Mouse (Mus musculus) layer of hippocampus, adult 18-20 months (tissue): ENCODE measurements at regions not wholly inside any gene's neighbourhood (a gene's known extent, or its start where the extent isn't known, plus 50 kb on each side); places are given as distances from the start of the nearest gene placed in this dataset.
"Not testable (repeated sequence)": the region's sequence is repeated elsewhere in the genome, so short reads cannot be mapped to it uniquely, and the experiment has no call there.

Experiments used
- DNase-seq, 2 experiments: peaks; one replicate each; pipeline ENCODE4 v3.0.0; 2022; ENCODE audit warnings: low spot score in 2 of 2

- not testable (repeated sequence) for DNase-seq
These were observed 112.3 kb downstream of the Nus1 start for GRCm38 (mm10) chr10:52529661-52530060.

- no peak for DNase-seq
These were observed 113.5 kb downstream of the Nus1 start for GRCm38 (mm10) chr10:52530846-52531245.

GRCm38 (mm10) chr10:52533278-52533892 is 116.0 kb downstream of the Nus1 start:
- no peak for DNase-seq

- DNase-seq = peak in 1 of 2 experiments; percentile 43
These were observed 116.5 kb downstream of the Nus1 start for GRCm38 (mm10) chr10:52533893-52534287.

GRCm38 (mm10) chr10:52545566-52545965 is 128.2 kb downstream of the Nus1 start:
- DNase-seq = no peak

GRCm38 (mm10) chr10:52577383-52577782 is 113.0 kb upstream of the Slc35f1 start:
- DNase-seq = no peak

GRCm38 (mm10) chr10:52577795-52578194 is 112.5 kb upstream of the Slc35f1 start:
- no peak for DNase-seq

- DNase-seq = no peak
These were observed 112.0 kb upstream of the Slc35f1 start for GRCm38 (mm10) chr10:52578238-52578832.

- DNase-seq = no peak
These were observed 96.6 kb upstream of the Slc35f1 start for GRCm38 (mm10) chr10:52593780-52594179.
